Mouse (Mus musculus) heart, adult 8-10 months (tissue): ENCODE results near the gene Kbtbd13. TPM values are rescaled to one million over a fixed set of nuclear protein-coding genes. Genes with fewer than 3 reads are reported as not detected.
"Not testable (repeated sequence)": the region's sequence is repeated elsewhere in the genome, so short reads cannot be mapped to it uniquely, and the experiment has no call there.

Source experiments
- DNase-seq: peaks from one replicate; pipeline ENCODE4 v3.0.0; 2022; ENCODE audit warnings: low spot score
- total RNA-seq, 4 experiments: library from RNA; stranded (reverse); gene quantifications; 2 replicates each; pipeline ENCODE4 v1.2.4; 2022

Kbtbd13 gene
- total RNA-seq, 4 experiments from 2014 or later = 2.4 to 3.6 (median 3.1) TPM

GRCm38 (mm10) chr9:65353251-65353650 is 38.2 kb downstream of the Kbtbd13 start:
- no peak for DNase-seq

DNA sequence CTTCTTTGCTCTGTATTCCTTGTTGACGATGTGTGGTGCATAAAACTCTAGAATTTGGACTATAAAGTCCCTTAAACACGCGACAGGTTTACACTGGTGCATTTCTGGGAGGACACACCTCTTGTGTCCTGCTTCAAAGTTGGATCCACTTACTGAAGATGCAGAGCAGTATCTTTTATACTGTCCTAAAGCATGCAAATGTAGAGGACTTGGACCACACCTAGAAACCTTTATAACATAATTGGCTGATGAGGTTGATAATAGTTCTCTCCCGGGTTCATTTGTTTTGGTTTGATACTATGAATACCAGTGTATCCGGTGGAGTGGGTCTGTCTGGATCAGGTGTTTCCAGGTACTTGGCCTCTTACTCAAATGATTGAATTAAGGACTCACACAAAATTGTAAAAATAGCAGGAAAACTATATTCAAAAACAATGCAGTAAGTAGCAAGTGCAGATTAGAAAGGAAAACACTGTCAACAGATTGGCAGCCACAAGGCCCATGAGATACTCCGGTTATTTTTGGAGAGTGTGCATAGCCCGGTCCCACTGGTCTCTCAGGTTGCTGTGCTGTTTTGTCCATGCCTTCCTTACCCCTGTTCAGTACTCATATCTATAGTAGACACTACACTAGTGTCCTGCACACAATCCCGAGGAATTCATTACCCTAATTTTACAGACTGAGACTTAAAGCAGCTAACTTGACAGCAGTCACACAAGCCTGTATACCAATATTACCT is 44.2 kb downstream of the Kbtbd13 start:
- DNase-seq = no peak

DNA sequence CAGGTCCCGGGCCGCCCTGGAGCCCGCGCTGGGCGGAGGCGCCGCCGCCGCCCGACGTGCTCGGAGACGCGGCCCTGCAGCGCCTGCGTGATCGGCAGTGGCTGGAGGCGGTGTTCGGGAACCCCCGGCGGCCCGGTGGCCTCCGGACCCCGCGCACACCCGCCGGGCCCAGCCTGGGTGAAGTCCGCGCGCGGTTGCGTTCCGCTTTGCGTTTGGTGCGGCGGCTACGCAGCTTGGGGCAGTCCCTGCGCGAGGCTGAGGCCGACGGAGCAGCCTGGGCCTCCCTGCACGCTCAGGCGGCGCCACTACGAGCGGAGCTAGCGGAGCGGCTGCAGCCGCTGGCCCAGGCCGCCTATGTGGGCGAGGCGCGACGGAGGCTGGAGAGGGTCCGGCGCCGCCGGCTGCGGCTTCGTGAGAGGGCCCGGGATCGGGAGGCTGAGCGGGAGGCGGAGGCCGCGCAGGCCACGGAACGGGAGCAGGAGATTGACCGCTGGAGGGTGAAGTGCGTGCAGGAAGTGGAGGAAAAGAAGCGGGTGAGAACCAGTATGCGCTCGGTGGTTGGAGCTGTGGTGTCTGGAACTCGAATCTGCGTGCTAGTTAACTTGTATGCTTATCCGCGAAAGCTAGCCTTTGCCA is 44.9 kb downstream of the Kbtbd13 start:
- DNase-seq = no peak

GRCm38 (mm10) chr9:65345854-65346475 is 45.5 kb downstream of the Kbtbd13 start, which contains the start of gene Pdcd7:
Gene Pdcd7, plus strand, starts transcription at chr9:65346104.
- DNase-seq = peak; percentile 98

- DNase-seq = not testable (repeated sequence)
These were observed 46.0 kb downstream of the Kbtbd13 start for GRCm38 (mm10) chr9:65345439-65345838.

GRCm38 (mm10) chr9:65340414-65340813 is 51.0 kb downstream of the Kbtbd13 start:
- DNase-seq = no peak

DNA sequence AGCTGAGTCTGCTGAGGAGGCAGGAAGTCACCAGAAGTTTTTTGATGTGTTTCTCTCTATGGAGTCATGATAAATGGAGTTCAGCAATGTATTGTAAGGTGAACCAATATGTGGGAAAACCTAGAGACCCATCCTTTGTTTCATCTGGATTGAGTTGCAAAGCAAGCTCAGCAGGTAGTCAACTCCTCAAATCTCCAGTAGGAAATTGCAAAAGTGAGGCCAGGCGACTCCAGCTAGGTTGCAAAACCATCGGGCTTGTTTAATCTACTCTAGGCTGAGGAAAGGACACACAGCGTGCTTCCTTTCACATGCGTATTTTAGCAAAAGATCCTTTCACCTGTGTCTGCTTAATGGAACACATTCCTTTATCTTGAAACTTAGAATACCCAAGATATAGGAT is 52.3 kb downstream of the Kbtbd13 start:
- no peak for DNase-seq

Other genes starting within 250 kb of the Kbtbd13 start
- 1 to 10 TPM; 3.4 to 4.5 (median 3.7) TPM for gene Parp16, start 196.3 kb downstream of the Kbtbd13 start, total RNA-seq
- gene Cilp, start 126.5 kb downstream of the Kbtbd13 start, total RNA-seq = 1 to 10 TPM; 1.5 to 2.8 (median 2.4) TPM
- 100 to 1,000 TPM in 2 of 4 experiments, 10 to 100 TPM in 2; 82.7 to 113 (median 100) TPM for gene Clpx, start 97.4 kb downstream of the Kbtbd13 start, total RNA-seq
- 10 to 100 TPM; 13.3 to 16.8 (median 16.0) TPM for gene Pdcd7, start 45.5 kb downstream of the Kbtbd13 start, total RNA-seq
- gene Ubap1l, start 30.6 kb downstream of the Kbtbd13 start, total RNA-seq = under 1 TPM in 2 of 4 experiments, not detected in 2; 0.27 to 0.40 TPM
- gene Rasl12, start 6.9 kb upstream of the Kbtbd13 start, total RNA-seq = 1 to 10 TPM; 5.5 to 8.0 (median 6.0) TPM
- gene Slc51b, start 31.3 kb upstream of the Kbtbd13 start, total RNA-seq = not detected
- 1 to 10 TPM; 5.4 to 7.9 (median 6.9) TPM for gene Mtfmt, start 44.1 kb upstream of the Kbtbd13 start, total RNA-seq
- gene Spg21, start 69.3 kb upstream of the Kbtbd13 start, total RNA-seq = 10 to 100 TPM; 12.9 to 17.1 (median 15.9) TPM
- not detected for gene Ankdd1a, start 128.5 kb upstream of the Kbtbd13 start, total RNA-seq
- gene Plekho2, start 188.4 kb upstream of the Kbtbd13 start, total RNA-seq = 10 to 100 TPM in 3 of 4 experiments, 1 to 10 TPM in 1; 7.4 to 12.3 (median 10.8) TPM
- gene Pif1, start 195.5 kb upstream of the Kbtbd13 start, total RNA-seq = not detected
- gene Rbpms2, start 238.0 kb upstream of the Kbtbd13 start, total RNA-seq = 10 to 100 TPM; 24.9 to 28.7 (median 26.5) TPM